Comparison of ENCODE assay signal across 8 mouse cellular contexts in the genomic region with DNA sequence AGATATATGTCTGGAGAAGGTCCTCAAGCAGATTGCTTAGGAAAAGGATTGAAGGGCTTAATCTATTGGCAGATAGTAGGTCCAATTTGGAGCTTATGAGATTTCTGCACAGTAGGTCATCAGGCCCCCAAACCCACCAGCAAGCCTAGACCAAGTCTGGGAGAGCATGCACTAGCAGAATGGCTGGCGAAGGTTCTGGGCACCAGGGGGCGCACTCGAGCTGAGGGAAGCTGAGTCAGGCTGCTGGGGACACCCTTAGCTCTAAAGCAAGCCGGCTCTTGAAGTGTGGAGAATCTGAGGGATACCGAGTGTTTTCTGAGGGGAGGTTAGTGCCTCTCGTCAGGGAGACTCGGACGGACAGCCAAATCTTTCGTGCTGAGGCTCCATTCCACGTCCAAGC. TPM values are rescaled to one million over a fixed set of nuclear protein-coding genes. Genes with fewer than 3 reads are reported as not detected.
DNase-seq lines count a peak whose midpoint lies in the region; ATAC-seq and TF ChIP-seq lines count a peak whose summit lies in the region.

No protein-coding gene starts in this region.

- under 1% methylated on average over 10 of the region's 10 CpGs for WGBS in heart, embryonic 12.5 days
- WGBS in kidney, embryonic 16.5 days = 0% methylated on average over 10 of the region's 10 CpGs
- under 1% methylated on average over 10 of the region's 10 CpGs for WGBS in liver, embryonic 11.5 days

- TF ChIP-seq POLR2A in brain, embryonic 14.5 days (IDR thresholded peaks at IDR 0.05; ENCODE audit: borderline replicate concordance, extremely low read depth, insufficient read depth, insufficient read length, poor library complexity, severe bottlenecking) = no peak
- TF ChIP-seq POLR2A in myocyte (IDR thresholded peaks at IDR 0.05; ENCODE audit: insufficient read length, low read depth) = peak; percentile 32

- no peak overlapping the region for H3K27ac ChIP-seq in heart, embryonic 12.5 days (ENCODE audit: poor library complexity, severe bottlenecking)
- H3K27ac ChIP-seq in kidney, embryonic 16.5 days (ENCODE audit: low read length) = no peak overlapping the region
- H3K27ac ChIP-seq in liver, embryonic 11.5 days (ENCODE audit: low read depth, low read length) = no peak overlapping the region

- peak overlapping the region; percentile 73 for H3K4me3 ChIP-seq in erythroblast, embryonic 14.5 days (replicated peaks)
- peak overlapping the region; percentile 69 for H3K4me3 ChIP-seq in heart, embryonic 12.5 days
- peak overlapping the region; percentile 78 for H3K4me3 ChIP-seq in kidney, embryonic 16.5 days (ENCODE audit: low read length)
- peak overlapping the region; percentile 70 for H3K4me3 ChIP-seq in liver, embryonic 11.5 days (ENCODE audit: low read depth, low read length)
- peak overlapping the region; percentile 87 for H3K4me3 ChIP-seq in myocyte

- H3K36me3 ChIP-seq in erythroblast, embryonic 14.5 days (ENCODE audit: control insufficient read depth) = no peaks in the 10 kb centered on the region
- H3K36me3 ChIP-seq in heart, embryonic 12.5 days = peaks cover 6% of the 10 kb centered on the region; the same call in 1 of the 2 replicates
- H3K36me3 ChIP-seq in kidney, embryonic 16.5 days (ENCODE audit: insufficient read depth, low read length) = no peaks in the 10 kb centered on the region
- no peaks in the 10 kb centered on the region for H3K36me3 ChIP-seq in liver, embryonic 11.5 days (ENCODE audit: control insufficient read depth, insufficient read depth, low read length)
- no peaks in the 10 kb centered on the region for H3K36me3 ChIP-seq in myocyte (ENCODE audit: control insufficient read depth, insufficient read depth)

- peak; percentile 57 for ATAC-seq in heart, embryonic 12.5 days (ENCODE audit: insufficient number of reproducible peaks, low FRiP score)
- ATAC-seq in kidney, embryonic 16.5 days (ENCODE audit: low FRiP score, low TSS enrichment) = peak; percentile 69; the same call in 1 of the 2 replicates
- peak; percentile 52; the same call in 1 of the 2 replicates for ATAC-seq in liver, embryonic 11.5 days (replicated peaks; ENCODE audit: low FRiP score)

- no peaks in the 10 kb centered on the region for H3K9me3 ChIP-seq in erythroblast, embryonic 14.5 days (ENCODE audit: control insufficient read depth, low read length)
- H3K9me3 ChIP-seq in heart, embryonic 12.5 days (replicated peaks) = no peaks in the 10 kb centered on the region
- no peaks in the 10 kb centered on the region for H3K9me3 ChIP-seq in kidney, embryonic 16.5 days (ENCODE audit: low read length)
- H3K9me3 ChIP-seq in liver, embryonic 11.5 days (ENCODE audit: control insufficient read depth, low read length) = no peaks in the 10 kb centered on the region

- TF ChIP-seq CTCF in brain, embryonic 14.5 days (IDR thresholded peaks at IDR 0.05; ENCODE audit: borderline replicate concordance, extremely low read depth, insufficient read depth, insufficient read length) = peak; percentile 96

- DNase-seq in B cell, adult 2 months = peak; percentile 99
- peak; percentile 95 for DNase-seq in brain, embryonic 14.5 days (ENCODE audit: low read depth)
- peak; percentile 97 for DNase-seq in liver, embryonic 11.5 days (ENCODE audit: low spot score)
- peak; percentile 98 to 100 for DNase-seq in spleen, postnatal 4 days (ENCODE audit: low spot score in 2 of 2)

- H3K9ac ChIP-seq in heart, embryonic 12.5 days = peak overlapping the region; percentile 83
- peak overlapping the region; percentile 80 for H3K9ac ChIP-seq in kidney, embryonic 16.5 days (replicated peaks; ENCODE audit: low read length)
- H3K9ac ChIP-seq in liver, embryonic 11.5 days (ENCODE audit: low read depth, low read length) = peak overlapping the region; percentile 79

- peak overlapping the region; percentile 54 for H3ac ChIP-seq in myocyte (ENCODE audit: control insufficient read depth, insufficient read length)

- H3K4me2 ChIP-seq in heart, embryonic 12.5 days = peak overlapping the region; percentile 97
- peak overlapping the region; percentile 100 for H3K4me2 ChIP-seq in kidney, embryonic 16.5 days (replicated peaks; ENCODE audit: low read depth, low read length)
- H3K4me2 ChIP-seq in liver, embryonic 11.5 days = peak overlapping the region; percentile 100
- peak overlapping the region; percentile 100 for H3K4me2 ChIP-seq in myocyte (ENCODE audit: low read depth)

- no peaks in the 10 kb centered on the region for H3K79me2 ChIP-seq in myocyte (ENCODE audit: control insufficient read depth, insufficient read depth)

- peaks cover 43% of the 10 kb centered on the region for H3K4me1 ChIP-seq in erythroblast, embryonic 14.5 days (ENCODE audit: control insufficient read depth)
- peaks cover 22% of the 10 kb centered on the region for H3K4me1 ChIP-seq in heart, embryonic 12.5 days (replicated peaks)
- peaks cover 25% of the 10 kb centered on the region for H3K4me1 ChIP-seq in kidney, embryonic 16.5 days (ENCODE audit: insufficient read depth, low read length)
- peaks cover 11% of the 10 kb centered on the region for H3K4me1 ChIP-seq in liver, embryonic 11.5 days (replicated peaks; ENCODE audit: control insufficient read depth, insufficient read depth, low read length)

- peaks cover 20% of the 10 kb centered on the region for H3K27me3 ChIP-seq in erythroblast, embryonic 14.5 days (ENCODE audit: control insufficient read depth)
- peaks cover 10% of the 10 kb centered on the region; the same call in 1 of the 2 replicates for H3K27me3 ChIP-seq in heart, embryonic 12.5 days (replicated peaks)
- H3K27me3 ChIP-seq in kidney, embryonic 16.5 days (ENCODE audit: insufficient read depth, low read length) = no peaks in the 10 kb centered on the region
- H3K27me3 ChIP-seq in liver, embryonic 11.5 days (replicated peaks; ENCODE audit: control insufficient read depth, insufficient read depth, low read length) = no peaks in the 10 kb centered on the region
- no peaks in the 10 kb centered on the region for H3K27me3 ChIP-seq in myocyte (ENCODE audit: control insufficient read depth, insufficient read depth, insufficient read length)

TF ChIP-seq in myocyte, 11 proteins besides CTCF, POLR2A, EP300 and RAD21:
- peak in 1 of 3 experiments; percentile 18 for TF ChIP-seq MYOG (IDR thresholded peaks at IDR 0.05; ENCODE audit: control insufficient read depth in 1 of 3, insufficient read depth in 1 of 3, insufficient read length in 2 of 3, low read depth in 2 of 3)
- no peak for TF ChIP-seq POLR2AphosphoS2 (IDR thresholded peaks at IDR 0.05; ENCODE audit: insufficient read length, low read depth)

RNA-seq across cellular contexts. Expression of a gene that starts 1.2 kb away (rescaled TPM):
- 28.4 and 32.4 TPM in 2 replicates for polyA plus RNA-seq in brain, embryonic 14.5 days (2012; rRNA removed)
- 0.29 and 0.56 TPM in 2 replicates for polyA plus RNA-seq in erythroblast, embryonic 14.5 days (2012)
- 4.1 and 4.3 TPM in 2 replicates for polyA plus RNA-seq in heart, embryonic 12.5 days (2016; fragmentation: Nextera tagmentation; extraction: Ambion mirVana)
- 9.4 and 9.7 TPM in 2 replicates for polyA plus RNA-seq in kidney, embryonic 16.5 days (2015; fragmentation: Nextera tagmentation; extraction: Ambion mirVana)
- 5.5 and 7.8 TPM in 2 replicates for polyA plus RNA-seq in liver, embryonic 11.5 days (2014; fragmentation: Nextera tagmentation; extraction: Ambion mirVana)
- 15.9 TPM for polyA plus RNA-seq in myocyte (2012; fragmentation: generic; extraction: Trizol)

RNA-seq across cellular contexts. Expression of a gene that starts 17.0 kb away (rescaled TPM):
- polyA plus RNA-seq in brain, embryonic 14.5 days (2012; rRNA removed) = 5.3 and 5.9 TPM in 2 replicates
- 0.04 and 0.06 TPM in 2 replicates for polyA plus RNA-seq in erythroblast, embryonic 14.5 days (2012)
- 12.3 and 13.8 TPM in 2 replicates for polyA plus RNA-seq in heart, embryonic 12.5 days (2016; fragmentation: Nextera tagmentation; extraction: Ambion mirVana)
- polyA plus RNA-seq in kidney, embryonic 16.5 days (2015; fragmentation: Nextera tagmentation; extraction: Ambion mirVana) = 19.2 and 19.5 TPM in 2 replicates
- 7.0 and 7.8 TPM in 2 replicates for polyA plus RNA-seq in liver, embryonic 11.5 days (2014; fragmentation: Nextera tagmentation; extraction: Ambion mirVana)
- polyA plus RNA-seq in myocyte (2012; fragmentation: generic; extraction: Trizol) = 0.06 TPM

RNA-seq across cellular contexts. Expression of a gene that starts 20.4 kb away (rescaled TPM):
- polyA plus RNA-seq in brain, embryonic 14.5 days (2012; rRNA removed) = 1.0 and 1.5 TPM in 2 replicates
- polyA plus RNA-seq in erythroblast, embryonic 14.5 days (2012) = 0.10 TPM in 1 of 2 replicates, not detected in the other
- polyA plus RNA-seq in heart, embryonic 12.5 days (2016; fragmentation: Nextera tagmentation; extraction: Ambion mirVana) = 1.4 and 2.3 TPM in 2 replicates
- polyA plus RNA-seq in kidney, embryonic 16.5 days (2015; fragmentation: Nextera tagmentation; extraction: Ambion mirVana) = 1.7 and 2.0 TPM in 2 replicates
- polyA plus RNA-seq in liver, embryonic 11.5 days (2014; fragmentation: Nextera tagmentation; extraction: Ambion mirVana) = 1.2 and 1.5 TPM in 2 replicates
- polyA plus RNA-seq in myocyte (2012; fragmentation: generic; extraction: Trizol) = 4.6 TPM

RNA-seq across cellular contexts. Expression of a gene that starts 43.7 kb away (rescaled TPM):
- 144 and 156 TPM in 2 replicates for polyA plus RNA-seq in brain, embryonic 14.5 days (2012; rRNA removed)
- 2.2 and 4.5 TPM in 2 replicates for polyA plus RNA-seq in erythroblast, embryonic 14.5 days (2012)
- polyA plus RNA-seq in heart, embryonic 12.5 days (2016; fragmentation: Nextera tagmentation; extraction: Ambion mirVana) = 41.3 and 42.7 TPM in 2 replicates
- polyA plus RNA-seq in kidney, embryonic 16.5 days (2015; fragmentation: Nextera tagmentation; extraction: Ambion mirVana) = 64.0 and 66.2 TPM in 2 replicates
- 105 and 119 TPM in 2 replicates for polyA plus RNA-seq in liver, embryonic 11.5 days (2014; fragmentation: Nextera tagmentation; extraction: Ambion mirVana)
- 93.0 TPM for polyA plus RNA-seq in myocyte (2012; fragmentation: generic; extraction: Trizol)

RNA-seq across cellular contexts. Expression of a gene that starts 57.6 kb away (rescaled TPM):
- polyA plus RNA-seq in brain, embryonic 14.5 days (2012; rRNA removed) = 109 and 130 TPM in 2 replicates
- 2.2 and 2.7 TPM in 2 replicates for polyA plus RNA-seq in erythroblast, embryonic 14.5 days (2012)
- polyA plus RNA-seq in heart, embryonic 12.5 days (2016; fragmentation: Nextera tagmentation; extraction: Ambion mirVana) = 75.3 and 80.1 TPM in 2 replicates
- polyA plus RNA-seq in kidney, embryonic 16.5 days (2015; fragmentation: Nextera tagmentation; extraction: Ambion mirVana) = 70.4 and 72.1 TPM in 2 replicates
- 63.2 and 65.1 TPM in 2 replicates for polyA plus RNA-seq in liver, embryonic 11.5 days (2014; fragmentation: Nextera tagmentation; extraction: Ambion mirVana)
- polyA plus RNA-seq in myocyte (2012; fragmentation: generic; extraction: Trizol) = 125 TPM
